Mouse (Mus musculus) midbrain, embryonic 16.5 days (tissue): ENCODE results near the gene Fubp1. TPM values are rescaled to one million over a fixed set of nuclear protein-coding genes. Genes with fewer than 3 reads are reported as not detected.
"Not testable (repeated sequence)": the region's sequence is repeated elsewhere in the genome, so short reads cannot be mapped to it uniquely, and the experiment has no call there.

Source experiments
- ATAC-seq: fragments of 200-750 bp; cut with Nextera tagmentation; 2 replicates; pipeline ENCODE4 v1.8.0; 2017; ENCODE audit warnings: moderate TSS enrichment
- H3K27ac ChIP-seq: fragments of 300-500 bp; sonication (generic); 2 replicates; pipeline ENCODE4 v1.5.1; 2014; ENCODE audit warnings: mild to moderate bottlenecking, low read length, mixed read lengths
- H3K27me3 ChIP-seq: fragments of 300-500 bp; sonication (generic); 2 replicates; pipeline ENCODE4 v1.6.1; 2014; ENCODE audit warnings: low read depth, low read length, mixed read lengths; ENCODE audit not compliant: control insufficient read depth, insufficient read depth
- H3K36me3 ChIP-seq: fragments of 300-500 bp; sonication (generic); 2 replicates; pipeline ENCODE4 v1.6.1; 2014; ENCODE audit warnings: mild to moderate bottlenecking, low read length, moderate library complexity, mixed read lengths; ENCODE audit not compliant: control insufficient read depth, insufficient read depth
- H3K4me1 ChIP-seq: fragments of 300-500 bp; sonication (generic); 2 replicates; pipeline ENCODE4 v1.6.1; 2014; ENCODE audit warnings: mild to moderate bottlenecking, low read length, mixed read lengths; ENCODE audit not compliant: control insufficient read depth, insufficient read depth
- H3K4me2 ChIP-seq: fragments of 300-500 bp; sonication (generic); 2 replicates; pipeline ENCODE4 v1.6.1; 2014; ENCODE audit warnings: mild to moderate bottlenecking, low read length, mixed read lengths
- H3K4me3 ChIP-seq: fragments of 300-500 bp; sonication (generic); 2 replicates; pipeline ENCODE4 v1.5.1; 2014; ENCODE audit warnings: low read depth, mild to moderate bottlenecking, low read length, moderate library complexity, mixed read lengths
- H3K9ac ChIP-seq: fragments of 300-500 bp; sonication (generic); 2 replicates; pipeline ENCODE4 v1.6.1; 2014; ENCODE audit warnings: low read depth, low read length, mixed read lengths
- H3K9me3 ChIP-seq: fragments of 300-500 bp; sonication (generic); replicated peaks from 2 replicates; pipeline ENCODE4 v1.6.1; 2014; ENCODE audit warnings: mild to moderate bottlenecking, low read length, mixed read lengths; ENCODE audit not compliant: control insufficient read depth, poor library complexity, severe bottlenecking
- WGBS: fragments of 180-500 bp; shearing (Covaris S2); extraction: QIAGEN DNeasy Blood & Tissue Kit; methylation state at CpG from one replicate; pipeline ENCODE4 v1.1.7; 2014; 5-methylcytosine and 5-hydroxymethylcytosine counted together
- polyA plus RNA-seq: library from polyadenylated mRNA; unstranded; fragments of >200 nt; fragmentation: Nextera tagmentation; extraction: Ambion mirVana; gene quantifications from 2 replicates; pipeline ENCODE4 v1.2.1, GENCODE M21; 2015

The Fubp1 gene
- polyA plus RNA-seq, 1 experiment from 2014 or later = 191 TPM

DNA sequence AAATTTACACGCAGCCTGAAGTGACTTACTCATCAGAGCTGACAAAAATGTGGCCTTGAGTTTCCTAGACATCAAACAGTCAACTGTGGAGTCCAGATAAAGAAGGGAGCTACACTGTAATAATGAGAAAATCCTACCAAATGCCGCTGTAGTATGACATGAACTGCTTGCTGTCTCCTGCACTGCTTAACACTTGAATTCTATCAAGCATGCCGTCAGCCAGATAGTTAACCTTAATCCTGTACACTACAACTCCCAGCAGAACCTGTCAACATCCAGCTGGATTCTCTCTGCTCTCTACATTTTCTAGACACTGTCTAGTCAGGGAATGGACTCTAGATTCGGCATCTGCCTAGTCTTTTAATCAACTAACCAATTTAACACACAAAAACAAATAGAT lies 20.9 kb upstream of the Fubp1 start:
- H3K9ac ChIP-seq = no peak overlapping the region
- H3K4me2 ChIP-seq = no peak overlapping the region
- no peak for ATAC-seq
- WGBS = 69% methylated on average over 4 of the region's 4 CpGs
- no peak overlapping the region for H3K4me3 ChIP-seq
- peaks cover 18% of the 10 kb centered on the region for H3K4me1 ChIP-seq
- no peak overlapping the region for H3K27ac ChIP-seq
- H3K9me3 ChIP-seq = no peaks in the 10 kb centered on the region
- H3K27me3 ChIP-seq = no peaks in the 10 kb centered on the region
- peaks cover 12% of the 10 kb centered on the region for H3K36me3 ChIP-seq

DNA sequence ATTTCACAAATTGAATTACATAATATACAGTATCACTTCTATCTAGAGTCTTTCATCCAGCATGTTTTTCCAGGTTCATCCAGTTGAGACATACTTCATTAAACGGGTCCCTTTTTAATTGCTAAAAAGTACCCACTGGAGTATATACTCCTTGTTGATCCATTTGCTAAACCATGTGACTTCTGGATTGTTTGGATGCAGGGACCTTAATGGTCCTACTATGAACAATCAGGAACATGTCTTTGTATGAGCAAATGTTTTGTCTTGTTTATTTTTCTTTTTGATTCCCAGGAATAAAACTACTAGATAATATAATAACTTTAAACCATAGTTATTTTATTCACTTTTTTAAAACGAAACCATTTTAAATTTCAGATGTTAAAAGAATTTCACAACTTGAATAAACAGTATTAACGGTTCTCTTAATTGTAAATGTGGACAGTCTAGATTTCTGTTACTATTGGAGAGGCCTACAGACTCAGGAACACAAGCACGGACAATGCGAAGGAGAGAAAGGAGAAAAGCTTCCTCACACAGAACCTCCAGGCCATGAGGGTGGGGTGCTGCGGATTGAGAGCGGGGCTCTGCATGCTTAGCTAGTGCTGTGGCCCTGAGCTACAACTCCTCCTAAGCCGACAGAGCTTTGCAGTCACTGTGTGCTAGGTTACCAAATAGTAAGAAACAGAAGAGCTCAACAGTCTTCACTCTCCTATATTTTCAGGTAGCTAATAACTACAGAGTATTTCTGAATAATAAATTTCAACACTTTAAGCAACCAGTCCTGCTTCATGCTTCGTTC lies 19.3 kb upstream of the Fubp1 start:
- ATAC-seq = no peak
- peak overlapping the region; percentile 34; the same call in 1 of the 2 replicates for H3K4me2 ChIP-seq
- H3K9me3 ChIP-seq = no peaks in the 10 kb centered on the region
- H3K36me3 ChIP-seq = no peaks in the 10 kb centered on the region
- H3K4me3 ChIP-seq = no peak overlapping the region
- no peak overlapping the region for H3K27ac ChIP-seq
- H3K27me3 ChIP-seq = no peaks in the 10 kb centered on the region
- WGBS = 75% methylated on average over 9 of the region's 9 CpGs
- H3K4me1 ChIP-seq = peaks cover 18% of the 10 kb centered on the region
- H3K9ac ChIP-seq = 0 out of 2 replicates have a peak overlapping the region, but pooled peaks have one; percentile 35

DNA sequence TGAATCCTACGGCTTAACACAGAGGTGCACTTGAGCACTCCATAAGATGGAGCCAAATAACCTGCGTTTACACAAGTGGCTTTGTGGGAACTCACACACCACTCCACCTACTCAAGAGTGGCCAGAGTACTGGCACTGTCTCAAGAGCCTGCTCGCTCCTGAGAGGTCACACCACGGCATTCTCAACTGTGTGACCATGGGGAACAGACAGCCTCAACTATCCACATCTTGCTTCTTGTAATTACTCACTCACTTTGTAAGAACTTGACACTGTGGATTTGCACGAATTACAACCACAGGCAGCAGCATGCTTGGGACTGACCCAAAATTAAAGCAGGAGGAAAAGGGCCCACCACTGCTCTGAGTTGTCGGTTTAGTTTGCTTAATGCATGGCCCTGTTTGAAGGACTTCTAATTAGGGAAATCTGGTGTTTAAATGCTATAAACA lies 18.4 kb upstream of the Fubp1 start:
- Histone ChIP-seq H3K4me3 (peak overlapping the region; percentile 41), H3K36me3 (no peaks in the 10 kb centered on the region), H3K9ac (no peak overlapping the region), H3K4me2 (peak overlapping the region; percentile 59), H3K4me1 (peaks cover 18% of the 10 kb centered on the region), H3K27ac (no peak overlapping the region), H3K27me3 (no peaks in the 10 kb centered on the region), H3K9me3 (no peaks in the 10 kb centered on the region)
- 49% methylated on average over 6 of the region's 6 CpGs for WGBS
- no peak for ATAC-seq

DNA sequence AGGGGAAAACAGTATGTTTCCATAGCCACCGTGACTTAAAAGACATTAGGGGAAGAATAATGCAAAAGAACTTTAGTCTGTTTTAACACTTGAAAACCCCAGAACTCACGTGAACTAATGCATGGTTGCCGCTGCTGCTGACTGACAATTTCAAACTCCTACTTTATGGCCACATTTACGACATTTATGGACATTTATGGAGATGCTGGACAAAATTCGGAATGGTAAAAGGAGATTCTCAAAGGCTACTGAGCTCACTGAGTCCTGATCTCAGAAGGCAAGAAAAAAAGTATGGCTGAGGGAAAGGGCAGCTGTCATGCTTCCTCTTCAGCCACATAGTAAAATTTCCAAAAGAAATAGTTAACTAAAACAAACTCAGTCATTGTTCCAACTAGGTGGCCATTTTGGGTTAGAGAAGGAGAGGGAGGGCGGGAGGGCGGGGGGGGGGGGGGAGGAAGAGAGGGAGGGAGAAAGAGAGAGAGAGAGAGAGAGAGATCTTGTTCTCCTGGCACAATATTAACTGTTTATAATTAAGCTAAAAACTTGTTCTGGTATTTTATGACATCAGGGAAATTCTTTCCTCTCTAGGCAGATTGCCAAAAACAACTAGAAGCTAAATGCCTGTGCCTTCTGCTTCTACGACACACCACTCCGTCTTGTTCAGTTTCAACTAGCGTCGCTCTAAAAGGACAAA lies 17.8 kb upstream of the Fubp1 start:
- H3K9me3 ChIP-seq = no peaks in the 10 kb centered on the region
- no peak overlapping the region for H3K9ac ChIP-seq
- no peaks in the 10 kb centered on the region for H3K27me3 ChIP-seq
- no peak overlapping the region for H3K27ac ChIP-seq
- no peaks in the 10 kb centered on the region for H3K36me3 ChIP-seq
- H3K4me2 ChIP-seq = peak overlapping the region; percentile 59
- 43% methylated on average over 10 of the region's 11 CpGs for WGBS
- ATAC-seq = no peak
- H3K4me3 ChIP-seq = peak overlapping the region; percentile 41
- peaks cover 18% of the 10 kb centered on the region for H3K4me1 ChIP-seq

DNA sequence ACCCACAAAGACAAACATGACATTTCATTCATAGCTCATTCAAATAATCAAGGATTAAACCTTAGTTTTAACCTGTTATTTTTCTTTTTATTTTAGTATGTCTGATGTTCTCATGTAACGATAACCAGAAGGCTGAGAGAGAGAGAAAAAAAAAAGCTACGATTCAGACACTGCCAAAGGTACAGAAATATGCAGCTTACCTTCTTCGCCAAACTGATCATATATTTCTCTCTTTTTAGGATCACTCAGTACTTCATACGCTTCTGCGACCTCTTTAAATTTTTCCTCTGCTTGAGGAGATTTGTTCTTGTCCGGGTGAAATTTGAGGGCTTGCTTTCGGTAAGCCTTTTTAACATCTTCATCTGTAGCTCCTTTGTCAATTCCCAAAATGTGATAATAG lies 17.0 kb upstream of the Fubp1 start:
- H3K27me3 ChIP-seq = no peaks in the 10 kb centered on the region
- peak overlapping the region; percentile 66 for H3K9ac ChIP-seq
- H3K27ac ChIP-seq = peak overlapping the region; percentile 86
- H3K4me3 ChIP-seq = peak overlapping the region; percentile 60
- peak overlapping the region; percentile 58 for H3K4me2 ChIP-seq
- H3K4me1 ChIP-seq = peaks cover 18% of the 10 kb centered on the region
- 2% methylated on average over 7 of the region's 7 CpGs for WGBS
- H3K9me3 ChIP-seq = no peaks in the 10 kb centered on the region
- no peaks in the 10 kb centered on the region for H3K36me3 ChIP-seq
- ATAC-seq = no peak

DNA sequence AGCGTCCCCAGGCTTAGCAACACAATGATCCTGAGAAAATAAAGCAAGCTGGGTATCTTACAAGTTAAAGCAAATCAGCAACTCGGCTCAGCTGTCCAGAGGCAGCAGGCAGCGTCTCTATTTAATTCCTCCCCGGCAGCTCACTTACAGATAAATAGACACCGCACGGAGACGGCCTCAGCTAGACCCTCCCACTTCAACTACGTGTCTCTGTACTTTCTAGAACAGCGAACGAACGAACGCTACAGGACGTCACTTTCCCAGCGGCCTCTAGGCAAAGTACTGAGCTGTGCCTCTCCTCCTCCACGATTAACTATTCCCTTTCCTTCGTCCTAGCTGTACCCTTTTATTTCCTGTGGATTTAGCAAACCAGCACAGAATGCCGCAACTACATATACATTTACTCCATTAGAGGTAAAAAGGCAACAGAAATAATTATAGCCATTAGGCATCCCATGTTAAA lies 16.6 kb upstream of the Fubp1 start:
- Histone ChIP-seq H3K4me2 (peak overlapping the region; percentile 58), H3K27me3 (no peaks in the 10 kb centered on the region), H3K9me3 (no peaks in the 10 kb centered on the region), H3K4me3 (peak overlapping the region; percentile 60), H3K27ac (peak overlapping the region; percentile 86), H3K9ac (peak overlapping the region; percentile 66), H3K4me1 (peaks cover 18% of the 10 kb centered on the region), H3K36me3 (no peaks in the 10 kb centered on the region)
- ATAC-seq = peak; percentile 99
- under 1% methylated on average over 17 of the region's 17 CpGs for WGBS

DNA sequence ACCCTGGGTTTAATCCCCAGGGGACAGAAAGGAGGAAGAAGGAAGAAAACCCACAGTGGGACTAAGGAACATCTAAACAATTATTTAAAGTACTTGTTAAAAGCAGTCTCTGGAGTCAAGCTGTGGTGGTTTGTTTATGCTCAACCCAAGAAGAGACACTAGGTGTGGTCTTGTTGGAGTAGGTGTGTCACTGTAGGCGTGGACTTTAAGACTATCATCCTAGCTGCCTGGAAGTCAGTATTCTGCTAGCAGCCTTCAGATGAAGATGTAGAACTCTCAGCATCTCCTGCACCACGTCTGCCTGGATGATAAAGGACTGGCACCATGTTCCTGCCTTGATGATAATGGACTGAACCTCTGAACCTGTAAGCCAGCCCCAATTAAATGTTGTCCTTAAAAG lies 13.0 kb upstream of the Fubp1 start:
- not testable (repeated sequence) for ATAC-seq, H3K4me3 ChIP-seq, H3K36me3 ChIP-seq, H3K27ac ChIP-seq, H3K9me3 ChIP-seq, H3K9ac ChIP-seq, H3K4me2 ChIP-seq, H3K27me3 ChIP-seq, H3K4me1 ChIP-seq
- WGBS = 38% methylated on average over 2 of the region's 2 CpGs

DNA sequence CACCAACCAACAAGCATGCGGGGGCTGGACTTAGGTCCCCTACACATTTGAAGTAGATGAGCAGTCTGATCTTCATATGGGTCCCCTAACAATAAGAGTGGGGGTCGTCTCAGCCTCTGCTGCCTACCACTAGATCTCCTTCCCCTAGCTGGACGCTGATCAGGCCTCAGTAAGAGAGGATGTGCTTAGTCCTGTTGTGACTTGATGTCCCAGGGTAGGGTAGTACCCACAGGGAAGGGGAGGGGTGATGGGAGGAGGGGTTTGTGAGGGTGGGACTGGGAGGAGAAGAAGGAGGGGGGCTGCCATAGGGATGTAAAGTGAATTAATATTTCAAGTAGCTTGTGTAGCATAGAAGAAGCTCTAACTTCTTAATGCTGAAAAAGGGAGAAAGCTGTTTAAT lies 11.1 kb upstream of the Fubp1 start:
- Histone ChIP-seq H3K4me1 (no peaks in the 10 kb centered on the region), H3K9me3 (no peaks in the 10 kb centered on the region), H3K9ac (no peak overlapping the region), H3K27me3 (no peaks in the 10 kb centered on the region), H3K36me3 (no peaks in the 10 kb centered on the region), H3K4me3 (no peak overlapping the region), H3K4me2 (no peak overlapping the region), H3K27ac (no peak overlapping the region)
- 73% methylated on average over 3 of the region's 3 CpGs for WGBS
- no peak for ATAC-seq

DNA sequence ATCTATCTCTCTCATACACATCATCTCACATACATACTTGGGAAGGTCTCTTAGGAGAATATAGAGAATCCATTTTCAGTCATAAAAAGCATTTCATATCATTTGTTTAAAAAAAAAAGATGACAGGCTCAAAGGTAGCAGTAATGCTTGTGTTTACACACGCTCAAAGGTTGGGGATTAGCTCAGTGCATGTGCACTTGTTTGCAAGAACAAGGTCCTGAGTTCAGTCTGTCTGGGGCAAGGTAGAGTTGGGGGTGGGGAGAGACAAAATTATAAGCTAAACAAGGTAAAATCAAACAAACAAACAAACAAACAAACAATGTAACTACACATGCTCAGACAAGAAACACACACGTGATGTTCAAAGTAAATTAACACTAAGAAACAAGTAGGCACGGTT lies 9.0 kb upstream of the Fubp1 start:
- Histone ChIP-seq H3K27me3 (no peaks in the 10 kb centered on the region), H3K36me3 (no peaks in the 10 kb centered on the region), H3K4me3 (no peak overlapping the region), H3K4me1 (no peaks in the 10 kb centered on the region), H3K27ac (no peak overlapping the region), H3K9ac (no peak overlapping the region), H3K4me2 (no peak overlapping the region), H3K9me3 (no peaks in the 10 kb centered on the region)
- ATAC-seq = no peak
- 91% methylated on average over 3 of the region's 3 CpGs for WGBS
